Mouse (Mus musculus): ENCODE results near the gene Gm6169.
"Not testable (repeated sequence)": the region's sequence is repeated elsewhere in the genome, so short reads cannot be mapped to it uniquely, and the experiment has no call there.

The Gm6169 gene

GRCm38 (mm10) chr13:97070931-97071625 is 28.0 kb downstream of the Gm6169 start:
- no peak for DNase-seq (ENCODE audit: low read depth, low spot score)

- no peak for DNase-seq (ENCODE audit: low read depth, low spot score)
These were observed 30.9 kb downstream of the Gm6169 start for GRCm38 (mm10) chr13:97068151-97068550.

DNA sequence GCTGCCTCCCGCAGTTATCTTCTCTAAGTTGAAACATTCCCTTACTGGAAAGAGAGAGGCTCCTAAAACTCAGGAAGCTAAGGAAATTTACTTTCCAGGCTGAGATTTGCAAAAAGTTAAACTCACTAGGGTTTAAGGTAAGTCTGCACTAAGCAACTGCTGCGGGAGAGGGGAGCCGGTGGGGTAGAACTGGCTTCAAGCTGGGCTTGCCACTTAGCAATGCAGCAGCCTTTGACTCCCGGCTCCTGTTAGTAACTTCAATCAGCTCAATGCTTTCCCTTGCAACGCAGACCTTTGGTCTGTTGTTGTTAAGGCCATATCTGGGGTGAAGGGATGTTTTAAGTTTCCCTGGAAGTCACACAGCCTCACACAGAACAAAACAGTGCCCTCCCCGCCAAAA is 31.3 kb downstream of the Gm6169 start:
- no peak for DNase-seq (ENCODE audit: low read depth, low spot score)

DNA sequence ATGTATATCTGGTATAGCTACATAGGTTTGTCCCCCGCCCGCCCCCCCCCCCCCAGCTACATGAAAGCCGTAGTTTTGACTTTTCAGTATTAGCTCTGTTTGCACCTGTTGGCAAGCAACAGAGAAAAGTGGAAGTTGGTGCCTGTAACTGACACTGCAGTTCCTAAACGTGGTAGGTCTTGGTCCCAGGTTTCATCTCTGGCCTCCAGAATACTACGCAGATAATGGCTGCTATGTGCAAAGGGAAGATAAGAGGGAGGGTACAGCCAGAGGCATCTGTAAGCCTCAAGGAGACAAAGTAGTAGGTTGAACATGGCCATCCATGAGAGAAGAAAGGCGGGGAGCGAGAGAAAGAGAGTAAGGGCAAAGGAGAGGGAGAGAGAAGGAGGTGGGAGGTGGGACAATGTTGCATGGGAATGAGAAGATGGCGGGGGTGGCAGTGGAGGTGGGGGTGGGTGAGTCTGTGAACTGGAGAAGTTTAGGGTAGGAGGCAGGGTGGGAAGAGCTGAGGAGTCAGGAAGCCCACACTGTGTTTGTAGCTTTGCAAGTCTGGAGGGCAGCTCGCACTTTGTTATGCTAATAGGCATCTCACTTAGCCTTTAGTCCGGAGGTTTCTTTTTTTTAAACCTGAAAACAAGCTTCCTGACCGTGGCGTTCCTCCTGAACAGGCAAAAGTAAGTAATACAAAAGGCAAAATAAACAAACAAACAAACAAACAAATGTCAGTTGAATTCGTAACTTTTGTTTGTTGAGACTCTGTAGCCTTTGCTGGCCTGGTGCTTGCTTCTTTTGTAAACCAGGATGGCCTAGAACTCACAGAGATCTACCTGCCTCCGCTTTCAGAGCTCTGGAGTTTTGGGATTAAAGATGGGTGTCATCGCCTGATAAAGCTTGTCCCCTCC is 32.1 kb downstream of the Gm6169 start, which contains the start of gene Fam169a:
Gene Fam169a (plus strand): TSS at position 638 of the 902 bp plus-strand sequence.
- no peak for DNase-seq (ENCODE audit: low read depth, low spot score)

GRCm38 (mm10) chr13:97064844-97065621 is 34.0 kb downstream of the Gm6169 start:
- not testable (repeated sequence) for DNase-seq (ENCODE audit: low read depth, low spot score)

DNA sequence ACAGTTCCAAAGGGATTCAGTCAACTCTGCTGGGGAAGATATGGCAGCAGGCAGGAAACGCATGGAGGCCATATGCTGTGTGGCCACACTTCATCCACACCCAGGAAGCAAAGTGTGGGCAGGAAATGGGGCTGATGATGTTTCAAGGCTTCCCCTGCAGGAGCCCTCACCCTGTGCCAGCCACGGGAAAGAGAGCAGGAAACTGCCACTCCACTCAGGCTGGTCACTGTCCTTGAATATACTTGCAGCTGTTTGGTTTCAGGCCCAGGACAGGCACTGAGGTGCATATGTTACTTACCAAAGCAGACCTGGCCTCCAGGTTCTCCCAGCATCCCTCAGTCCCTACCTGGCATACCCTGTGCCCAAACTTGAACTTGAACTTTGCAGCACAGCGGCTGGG is 34.6 kb downstream of the Gm6169 start:
- DNase-seq (ENCODE audit: low read depth, low spot score): no peak

- DNase-seq (ENCODE audit: low read depth, low spot score): no peak
These were observed 35.6 kb downstream of the Gm6169 start for GRCm38 (mm10) chr13:97063431-97063830.

GRCm38 (mm10) chr13:97062151-97062550 is 36.9 kb downstream of the Gm6169 start:
- no peak for DNase-seq (ENCODE audit: low read depth, low spot score)

DNA sequence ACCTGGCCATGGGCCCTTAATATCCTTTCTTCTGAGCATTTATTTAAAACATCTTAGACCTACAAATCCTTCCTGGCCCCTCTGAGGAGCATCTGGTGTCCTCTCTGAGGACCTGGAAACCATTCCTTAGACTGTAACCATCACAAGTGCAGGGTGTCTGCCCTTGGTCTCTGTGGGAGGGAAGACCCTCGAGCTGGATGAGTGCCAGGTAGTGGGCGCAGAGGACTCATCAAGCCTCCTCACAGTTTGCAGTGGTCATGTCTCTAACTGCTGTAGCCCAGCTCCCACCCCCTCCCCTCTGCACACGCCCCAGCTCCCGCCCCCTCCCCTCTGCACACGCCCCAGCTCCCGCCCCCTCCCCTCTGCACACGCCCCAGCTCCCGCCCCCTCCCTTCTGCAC is 38.7 kb downstream of the Gm6169 start:
- DNase-seq (ENCODE audit: low read depth, low spot score): no peak

- no peak for DNase-seq (ENCODE audit: low read depth, low spot score)
These were observed 39.3 kb downstream of the Gm6169 start for GRCm38 (mm10) chr13:97059746-97060145.

DNA sequence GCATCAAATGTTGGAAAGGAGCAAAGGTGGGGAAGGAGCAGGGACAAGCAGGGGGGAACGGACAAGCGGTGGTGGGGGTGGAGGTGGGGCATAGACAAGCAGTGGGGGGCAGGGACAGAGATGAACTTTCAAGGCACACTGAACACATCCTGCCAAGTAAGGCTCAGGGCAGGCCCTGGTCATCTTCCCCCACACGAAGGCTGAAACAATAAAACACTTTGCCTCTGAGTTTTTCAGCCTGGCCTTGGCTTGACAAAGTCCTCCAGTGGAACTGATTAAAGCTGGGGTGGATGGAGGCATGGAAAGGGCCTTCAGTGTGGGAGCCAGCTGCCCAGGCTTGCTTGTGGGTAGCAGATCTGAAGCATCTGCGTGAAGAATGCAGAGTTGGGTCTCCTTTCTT is 41.2 kb downstream of the Gm6169 start:
- DNase-seq (ENCODE audit: low read depth, low spot score): no peak

DNA sequence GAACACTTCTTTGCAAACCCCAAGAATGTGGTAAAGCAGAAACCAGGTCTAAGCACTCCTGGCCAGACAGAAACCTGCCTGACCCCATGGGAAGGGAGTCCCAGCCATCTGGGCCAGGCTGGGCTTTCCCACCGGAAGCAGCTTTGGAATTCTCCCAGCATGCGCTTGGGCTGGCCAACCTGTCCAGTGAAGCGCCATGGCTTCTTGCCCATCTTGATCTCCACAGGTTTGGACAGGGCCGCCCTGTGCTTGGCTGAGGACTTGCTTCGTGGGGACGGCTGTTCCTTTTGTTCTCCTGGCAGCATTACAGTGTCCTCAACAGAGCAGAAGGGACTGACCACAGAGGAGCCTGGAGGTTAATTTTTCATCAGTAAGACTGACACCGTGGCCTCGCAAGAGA is 45.2 kb downstream of the Gm6169 start:
- DNase-seq (ENCODE audit: low read depth, low spot score): no peak

DNA sequence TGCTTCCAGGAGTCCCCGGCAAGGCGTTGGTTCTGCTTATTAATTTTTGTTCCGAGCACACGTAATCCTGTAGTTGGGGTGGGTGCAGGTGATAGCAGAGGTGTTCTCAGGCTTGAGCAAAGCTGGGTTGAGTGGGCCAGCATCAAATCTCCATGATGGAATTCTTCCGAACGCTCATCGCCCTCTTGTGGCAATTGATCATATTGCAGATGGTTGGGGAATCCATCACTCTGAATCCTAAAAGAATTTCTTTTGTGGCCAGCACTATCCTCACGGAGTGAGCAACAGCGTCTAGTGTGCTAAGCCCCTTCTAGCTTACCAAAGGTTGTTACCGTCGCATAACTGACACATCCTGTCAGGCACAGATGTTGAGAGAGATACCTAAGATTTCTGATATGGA is 46.4 kb downstream of the Gm6169 start:
- DNase-seq (ENCODE audit: low read depth, low spot score): peak; percentile 34

- no peak for DNase-seq (ENCODE audit: low read depth, low spot score)
These were observed 47.9 kb downstream of the Gm6169 start for GRCm38 (mm10) chr13:97051158-97051557.
